Mouse (Mus musculus) limb, embryonic 13.5 days (tissue): ENCODE measurements around the gene Cfap97. TPM values are rescaled to one million over a fixed set of nuclear protein-coding genes. Genes with fewer than 3 reads are reported as not detected.

ENCODE experiments used
- ATAC-seq: fragments of 200-750 bp; cut with Nextera tagmentation; 2 replicates; pipeline ENCODE4 v1.8.0; 2017; ENCODE audit warnings: low read depth, moderate number of reproducible peaks, moderate TSS enrichment; ENCODE audit not compliant: low FRiP score
- H3K27ac ChIP-seq: fragments of 300-500 bp; sonication (generic); 2 replicates; pipeline ENCODE4 v1.5.1; 2015; ENCODE audit warnings: inconsistent platforms, mild to moderate bottlenecking, moderate library complexity
- H3K27me3 ChIP-seq: fragments of 300-500 bp; sonication (generic); 2 replicates; pipeline ENCODE4 v1.6.1; 2015; ENCODE audit warnings: mild to moderate bottlenecking, inconsistent platforms
- H3K36me3 ChIP-seq: fragments of 300-500 bp; sonication (generic); 2 replicates; pipeline ENCODE4 v1.6.1; 2015; ENCODE audit warnings: inconsistent platforms, mild to moderate bottlenecking, moderate library complexity
- H3K4me1 ChIP-seq: fragments of 300-500 bp; sonication (generic); 2 replicates; pipeline ENCODE4 v1.6.1; 2015; ENCODE audit warnings: inconsistent platforms
- H3K4me2 ChIP-seq: fragments of 300-500 bp; sonication (generic); replicated peaks from 2 replicates; pipeline ENCODE4 v1.6.1; 2015; ENCODE audit warnings: inconsistent platforms, mild to moderate bottlenecking, moderate library complexity
- H3K4me3 ChIP-seq: fragments of 300-500 bp; sonication (generic); 2 replicates; pipeline ENCODE4 v1.5.1; 2015; ENCODE audit warnings: moderate library complexity, mild to moderate bottlenecking, inconsistent platforms
- H3K9ac ChIP-seq: fragments of 300-500 bp; sonication (generic); 2 replicates; pipeline ENCODE4 v1.6.1; 2015; ENCODE audit warnings: mild to moderate bottlenecking, inconsistent platforms
- H3K9me3 ChIP-seq: fragments of 300-500 bp; sonication (generic); 2 replicates; pipeline ENCODE4 v1.6.1; 2016; ENCODE audit warnings: inconsistent platforms
- WGBS: fragments of 180-500 bp; shearing (Covaris S2); methylation state at CpG from one replicate; pipeline ENCODE4 v1.1.7; 2015; 5-methylcytosine and 5-hydroxymethylcytosine counted together
- microRNA-seq: library from miRNA; unstranded; fragments of <30 nt; microRNA quantifications from one replicate; pipeline ENCODE4, GENCODE M21; 2016
- polyA plus RNA-seq: library from polyadenylated mRNA; unstranded; fragments of >200 nt; fragmentation: Nextera tagmentation; extraction: Ambion mirVana; gene quantifications from 2 replicates; pipeline ENCODE4 v1.2.1, GENCODE M21; 2015

Gene Cfap97
- polyA plus RNA-seq, 1 experiment from 2014 or later: 29.3 TPM

GRCm38 (mm10) chr8:46241568-46242374 lies 90.2 kb downstream of the Cfap97 start:
- Histone ChIP-seq H3K4me2 (no peak overlapping the region), H3K4me3 (no peak overlapping the region), H3K9me3 (no peaks in the 10 kb centered on the region), H3K4me1 (0 out of 2 replicates have a peak, but pooled peaks cover 3% of the 10 kb centered on the region), H3K9ac (no peak overlapping the region), H3K27ac (no peak overlapping the region), H3K36me3 (no peaks in the 10 kb centered on the region), H3K27me3 (peaks cover 18% of the 10 kb centered on the region)
- peak; percentile 73; the same call in 1 of the 2 replicates for ATAC-seq
- WGBS: 31% methylated on average over 13 of the region's 13 CpGs

DNA sequence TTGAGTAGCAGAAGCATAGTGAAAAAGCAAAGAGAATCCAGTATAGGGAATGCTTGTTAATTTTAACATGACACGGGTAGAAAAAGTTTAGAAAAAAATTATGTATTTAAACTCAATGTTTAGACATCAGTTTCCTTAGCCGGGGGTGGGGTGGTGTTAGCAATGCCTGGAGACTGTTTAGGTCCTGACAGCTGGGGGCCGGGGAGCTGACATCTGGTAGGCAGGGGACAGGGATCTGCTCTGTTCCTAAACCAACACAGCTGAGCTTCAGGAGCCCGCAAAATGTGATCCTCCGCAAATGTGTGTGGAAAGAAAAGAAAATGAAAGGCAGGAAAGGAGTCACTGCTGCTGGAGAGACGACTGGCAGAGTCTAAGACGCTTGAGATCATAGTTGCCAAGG lies 91.4 kb downstream of the Cfap97 start:
- ATAC-seq: no peak
- Histone ChIP-seq H3K9me3 (no peaks in the 10 kb centered on the region), H3K4me3 (no peak overlapping the region), H3K36me3 (no peaks in the 10 kb centered on the region), H3K4me1 (peaks cover 10% of the 10 kb centered on the region; the same call in 1 of the 2 replicates), H3K27ac (no peak overlapping the region), H3K9ac (no peak overlapping the region), H3K4me2 (no peak overlapping the region), H3K27me3 (peaks cover 18% of the 10 kb centered on the region)
- 24% methylated on average over 7 of the region's 7 CpGs for WGBS

Small RNAs within 50 kb of the gene (microRNA-seq; reads per million reads assigned to microRNA genes)
- gene Gm23812: not detected

Other genes with a start within 250 kb of the Cfap97 start
- gene Ccdc110, start 217.2 kb upstream of the Cfap97 start, polyA plus RNA-seq: 0.14 and 0.23 TPM in 2 replicates
- gene 1700029J07Rik, start 176.5 kb upstream of the Cfap97 start, polyA plus RNA-seq: 3.3 and 3.7 TPM in 2 replicates
- 93.0 and 104 TPM in 2 replicates for gene Ufsp2, start 176.2 kb upstream of the Cfap97 start, polyA plus RNA-seq
- gene Lrp2bp, start 152.5 kb upstream of the Cfap97 start, polyA plus RNA-seq: 0.28 and 0.49 TPM in 2 replicates
- gene Ankrd37, start 146.1 kb upstream of the Cfap97 start, polyA plus RNA-seq: 19.5 and 20.4 TPM in 2 replicates
- 5.9 and 6.6 TPM in 2 replicates for gene Snx25, start 388 bp downstream of the Cfap97 start, polyA plus RNA-seq
- 513 and 539 TPM in 2 replicates for gene Slc25a4, start 59.5 kb downstream of the Cfap97 start, polyA plus RNA-seq
- not detected in 2 replicates for gene Helt, start 142.9 kb downstream of the Cfap97 start, polyA plus RNA-seq